Mouse (Mus musculus) cerebellum, adult 2 months (tissue): ENCODE data around the gene Rhox2f.
"Not testable (repeated sequence)": the region's sequence is repeated elsewhere in the genome, so short reads cannot be mapped to it uniquely, and the experiment has no call there.

Experiments used
- CTCF ChIP-seq: fragments of 200-500 bp; IDR thresholded peaks from 2 replicates; pipeline ENCODE4 v1.5.1; 2011; ENCODE audit warnings: low read depth, mild to moderate bottlenecking, control low read depth, low read length, moderate library complexity, borderline replicate concordance; ENCODE audit not compliant: insufficient read depth
- POLR2A ChIP-seq: fragments of 200-500 bp; IDR thresholded peaks from 2 replicates; pipeline ENCODE4 v1.6.1; 2011; ENCODE audit warnings: low read length, control low read depth, borderline replicate concordance; ENCODE audit not compliant: insufficient read depth

DNA sequence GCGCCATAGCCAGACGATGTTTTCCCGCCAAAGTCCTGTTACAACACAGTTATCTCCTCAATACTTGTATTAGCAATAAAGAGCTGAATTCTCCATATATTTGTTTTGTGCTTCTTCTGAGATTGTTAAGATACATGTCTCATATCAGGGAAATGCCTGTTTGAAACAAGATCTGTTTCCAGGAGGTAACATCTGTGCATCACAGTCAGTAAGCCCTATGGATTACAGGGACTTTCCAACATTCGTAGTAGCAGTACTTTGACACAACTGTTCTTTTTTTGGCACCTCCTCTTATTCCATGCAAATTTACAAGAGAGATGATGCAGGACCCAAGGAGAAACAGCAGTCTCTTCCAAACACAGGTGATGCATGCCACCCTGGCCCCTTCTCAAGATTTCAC is 29.5 kb upstream of the Rhox2f start, which contains the start of gene Rhox3e:
- not testable (repeated sequence) for TF ChIP-seq CTCF, POLR2A
